Mouse (Mus musculus): ENCODE measurements around the gene Vwa8.

The Vwa8 gene

DNA sequence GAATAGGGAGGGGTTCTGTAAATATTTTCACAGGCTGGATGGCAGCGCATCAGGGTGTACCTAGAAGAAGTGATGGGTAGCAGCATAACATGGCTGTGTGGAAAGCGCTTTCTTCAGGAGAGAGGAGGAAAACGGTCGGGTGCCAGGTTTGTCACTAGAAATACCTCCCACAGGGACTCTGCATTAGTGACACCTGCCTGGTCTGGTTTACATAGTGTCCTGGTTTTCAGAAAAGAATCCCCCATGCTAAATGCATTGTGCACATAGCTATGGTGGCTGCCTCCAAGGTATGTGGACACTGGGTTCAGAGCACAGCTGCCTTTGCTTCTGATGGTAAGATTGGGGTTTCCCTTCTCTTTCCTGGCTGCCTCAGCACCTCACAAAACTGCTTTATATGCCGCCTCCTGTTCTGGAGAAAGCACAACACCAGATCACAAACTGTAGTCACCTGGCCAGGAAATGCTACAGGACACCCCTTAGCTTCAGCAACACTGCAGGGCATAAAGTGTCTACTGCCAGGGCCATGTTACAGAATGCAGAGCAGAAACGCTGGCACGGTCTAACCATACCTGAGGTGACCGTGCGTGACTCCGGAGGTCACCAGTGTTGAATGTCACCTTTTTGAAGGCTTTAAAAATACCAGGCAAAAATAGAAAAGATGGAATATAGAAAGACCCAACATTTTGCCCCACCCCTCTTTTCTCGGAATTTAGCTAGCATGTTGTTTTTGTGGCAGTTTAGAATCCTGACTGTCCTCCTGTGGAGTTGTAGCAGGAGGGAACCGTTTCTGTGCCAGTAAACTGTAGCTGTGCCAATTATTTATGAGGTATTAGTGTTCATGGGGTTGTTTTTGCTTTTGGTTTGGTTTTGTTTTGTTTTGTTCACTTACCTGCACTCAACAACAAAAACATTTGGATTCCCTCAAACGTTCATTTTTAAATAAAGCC lies 295.7 kb downstream of the Vwa8 start:
- no peak for DNase-seq (ENCODE audit: low read depth)

GRCm38 (mm10) chr14:79151711-79152110 lies 302.9 kb downstream of the Vwa8 start:
- DNase-seq (ENCODE audit: low read depth), result no peak

DNA sequence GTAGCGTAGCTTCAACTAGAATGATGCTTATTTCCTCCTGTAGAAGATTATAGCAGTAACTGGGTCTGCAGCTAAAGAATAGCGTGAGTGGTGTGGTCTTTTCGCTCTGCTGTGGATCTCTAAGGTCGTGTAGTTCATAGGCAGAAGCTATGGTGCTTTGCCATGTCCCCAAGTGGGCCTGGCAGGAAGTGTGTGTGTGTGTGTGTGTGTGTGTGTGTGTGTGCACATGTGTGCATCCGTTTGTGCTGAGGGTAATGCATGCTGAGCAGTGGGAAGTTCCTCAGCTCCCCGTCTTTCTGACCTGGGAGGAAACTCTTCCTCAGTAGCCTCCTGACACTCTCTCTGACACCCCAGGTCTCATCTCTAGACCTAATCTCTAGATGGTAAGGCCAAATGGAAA lies 305.0 kb downstream of the Vwa8 start:
- no peak for DNase-seq (ENCODE audit: low read depth)

- DNase-seq (ENCODE audit: low read depth), result no peak
These were observed 306.1 kb downstream of the Vwa8 start for GRCm38 (mm10) chr14:79154961-79155360.

- no peak for DNase-seq (ENCODE audit: low read depth)
These were observed 307.9 kb downstream of the Vwa8 start for GRCm38 (mm10) chr14:79156526-79157411.

DNA sequence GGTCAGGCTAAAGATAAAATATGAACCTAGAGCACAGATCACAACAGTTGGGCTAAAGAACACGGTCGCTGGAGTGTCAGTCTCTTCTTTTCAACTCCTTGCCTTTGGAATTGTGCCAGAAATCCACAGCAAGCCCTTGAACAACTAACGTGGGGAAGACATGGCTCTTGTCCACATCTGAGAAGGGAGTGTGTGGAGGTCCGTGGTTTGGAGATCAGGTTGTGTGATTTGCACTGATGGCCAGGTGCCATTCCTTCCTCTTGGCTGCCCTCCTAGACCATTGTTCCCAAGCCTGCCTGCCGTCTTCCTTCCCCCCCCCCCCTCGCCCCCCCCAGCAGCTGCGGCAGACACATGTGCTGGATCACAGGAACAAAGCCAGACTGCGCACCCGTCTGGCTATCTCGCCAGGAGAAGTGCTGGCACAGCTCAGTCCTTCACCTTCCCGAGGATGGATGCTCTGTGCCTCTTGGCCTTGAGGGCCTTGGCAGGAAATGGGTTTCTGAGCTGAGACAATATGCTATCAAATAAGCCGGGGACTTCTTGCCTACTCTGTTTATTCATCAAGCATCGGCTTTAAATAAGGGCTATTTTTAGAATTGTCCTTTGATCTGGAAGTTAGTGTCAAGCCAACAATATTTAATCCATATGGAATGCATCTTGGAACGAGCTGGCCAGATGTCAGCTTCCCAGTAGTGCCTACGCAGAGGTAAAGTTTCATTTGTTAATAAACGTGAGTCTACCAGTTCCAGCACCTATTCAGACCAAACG lies 308.8 kb downstream of the Vwa8 start:
- DNase-seq (ENCODE audit: low read depth), result no peak

GRCm38 (mm10) chr14:79158219-79158521 lies 309.3 kb downstream of the Vwa8 start:
- no peak for DNase-seq (ENCODE audit: low read depth)

DNA sequence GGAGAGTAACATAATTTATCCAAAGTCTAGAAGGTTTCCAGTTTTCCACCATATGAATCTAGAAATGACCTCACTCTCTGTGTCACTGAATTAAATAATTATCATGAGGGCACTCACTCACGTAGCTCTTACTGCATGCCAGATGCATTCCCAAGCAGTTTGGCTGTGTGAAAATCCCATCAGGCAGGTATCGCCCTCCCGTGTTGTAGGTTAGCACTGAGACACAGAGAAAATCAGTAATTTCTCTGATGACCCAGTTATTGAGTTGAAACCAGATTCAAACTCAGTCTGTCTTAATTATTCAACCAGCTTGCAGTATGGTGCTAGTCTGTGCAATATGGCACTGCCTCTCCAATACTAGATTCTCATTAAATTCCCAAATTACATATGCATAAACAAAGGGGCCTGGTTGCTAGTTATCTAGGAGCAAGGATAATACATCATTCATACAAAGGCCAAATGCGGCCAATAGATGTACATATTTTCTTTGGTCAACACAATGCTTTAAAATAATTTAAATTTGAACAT lies 309.9 kb downstream of the Vwa8 start:
- no peak for DNase-seq (ENCODE audit: low read depth)

DNA sequence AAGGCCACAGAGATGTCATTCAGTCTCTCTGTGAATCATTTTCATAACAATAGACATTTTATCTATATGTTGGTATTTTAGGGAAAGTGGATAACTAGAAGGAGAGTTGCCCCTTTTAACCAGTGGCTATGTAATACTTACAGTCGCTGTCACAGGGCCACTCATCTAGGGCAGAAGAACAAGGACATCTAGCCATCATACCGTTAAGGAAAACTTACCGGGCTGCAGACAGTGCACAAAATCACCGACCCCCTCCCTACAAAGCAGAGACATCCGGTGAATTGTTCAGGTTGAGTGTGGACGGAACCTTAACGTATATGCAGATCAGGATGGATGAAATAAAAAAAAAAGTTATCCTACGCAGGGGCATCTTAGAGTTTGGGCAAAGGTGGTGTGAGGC lies 310.6 kb downstream of the Vwa8 start:
- no peak for DNase-seq (ENCODE audit: low read depth)

DNA sequence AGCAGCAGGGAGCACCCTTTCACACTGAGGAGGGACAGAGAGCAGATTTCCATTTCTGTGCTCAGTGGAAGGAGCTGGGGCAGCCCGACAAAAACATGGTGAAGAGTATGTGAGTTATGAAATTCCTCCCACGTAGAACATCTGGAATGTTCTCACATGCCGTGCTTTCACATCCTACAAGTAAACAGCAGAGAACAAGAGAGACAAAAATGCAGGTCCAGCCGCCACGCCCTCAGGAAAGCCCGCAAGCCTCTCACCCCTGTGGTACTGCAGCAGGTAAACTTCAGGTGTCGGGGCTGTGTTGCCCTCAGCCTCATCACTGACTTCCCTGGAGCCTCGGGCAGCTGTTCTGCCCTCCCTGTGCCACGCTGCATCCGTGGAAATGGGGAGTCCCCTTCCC lies 311.6 kb downstream of the Vwa8 start:
- no peak for DNase-seq (ENCODE audit: low read depth)

GRCm38 (mm10) chr14:79160966-79161365 lies 312.1 kb downstream of the Vwa8 start:
- no peak for DNase-seq (ENCODE audit: low read depth)

GRCm38 (mm10) chr14:79161741-79162140 lies 312.9 kb downstream of the Vwa8 start:
- DNase-seq (ENCODE audit: low read depth), result no peak

- no peak for DNase-seq (ENCODE audit: low read depth)
These were observed 313.8 kb downstream of the Vwa8 start for GRCm38 (mm10) chr14:79162678-79163077.

DNA sequence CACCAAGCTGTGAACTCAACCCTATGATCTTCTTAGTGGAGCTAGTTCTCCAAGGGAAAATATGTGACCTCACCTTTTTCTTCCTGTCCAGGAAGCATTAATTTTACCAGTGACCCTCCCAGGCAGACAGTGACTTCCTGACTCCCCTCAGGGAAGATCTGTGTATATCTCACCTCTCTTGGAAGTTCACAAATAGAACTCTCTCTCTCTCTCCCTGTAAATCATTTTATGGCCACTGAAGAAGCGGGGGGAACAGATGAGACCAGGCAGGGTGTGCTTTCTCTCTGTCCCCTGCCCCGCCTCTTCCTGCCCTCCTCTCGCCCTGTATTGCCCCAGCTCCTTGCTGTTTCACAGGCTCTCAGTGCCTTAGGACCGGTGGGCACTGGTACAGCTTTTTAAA lies 315.5 kb downstream of the Vwa8 start:
- DNase-seq (ENCODE audit: low read depth), result no peak

DNA sequence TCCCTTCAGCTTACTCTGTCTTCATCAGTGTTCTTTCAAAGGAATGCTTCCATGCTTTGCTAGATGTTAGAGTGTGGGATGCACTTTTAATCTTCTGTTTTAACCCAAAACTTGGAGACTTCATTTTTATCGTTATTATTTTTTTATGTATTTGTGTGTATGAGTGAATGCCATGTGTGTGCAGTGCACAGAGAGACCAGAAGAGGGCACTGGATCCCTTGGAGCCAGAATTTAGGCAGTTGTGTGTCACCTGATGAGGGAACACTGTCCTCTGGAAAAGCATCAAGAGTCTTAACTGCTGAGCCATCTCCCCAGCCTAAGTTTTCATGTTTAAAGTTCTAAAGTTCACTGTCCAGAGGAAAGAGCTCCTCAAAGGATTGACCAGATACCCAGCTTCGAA lies 316.1 kb downstream of the Vwa8 start:
- DNase-seq (ENCODE audit: low read depth), result no peak

- no peak for DNase-seq (ENCODE audit: low read depth)
These were observed 325.7 kb downstream of the Vwa8 start for GRCm38 (mm10) chr14:79174526-79174925.

DNA sequence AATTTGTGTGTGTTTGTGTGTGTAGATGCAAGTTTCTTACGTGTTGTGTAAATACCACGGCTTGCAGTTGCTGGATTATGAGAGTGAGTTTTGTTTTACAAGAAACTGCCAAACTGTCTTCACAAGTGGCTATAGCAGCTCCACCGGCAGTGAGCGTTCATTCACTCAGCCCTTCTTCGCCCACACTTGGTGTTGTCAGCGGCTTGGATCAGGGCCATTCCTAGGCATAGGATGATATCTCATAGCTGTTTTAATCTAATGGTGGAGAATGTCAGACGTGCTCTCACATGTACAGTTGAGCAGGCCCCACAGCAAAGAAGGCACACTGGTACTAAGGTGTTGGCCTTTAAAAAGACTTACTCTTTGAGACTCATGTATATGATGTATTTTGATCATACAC lies 328.9 kb downstream of the Vwa8 start:
- no peak for DNase-seq (ENCODE audit: low read depth)

DNA sequence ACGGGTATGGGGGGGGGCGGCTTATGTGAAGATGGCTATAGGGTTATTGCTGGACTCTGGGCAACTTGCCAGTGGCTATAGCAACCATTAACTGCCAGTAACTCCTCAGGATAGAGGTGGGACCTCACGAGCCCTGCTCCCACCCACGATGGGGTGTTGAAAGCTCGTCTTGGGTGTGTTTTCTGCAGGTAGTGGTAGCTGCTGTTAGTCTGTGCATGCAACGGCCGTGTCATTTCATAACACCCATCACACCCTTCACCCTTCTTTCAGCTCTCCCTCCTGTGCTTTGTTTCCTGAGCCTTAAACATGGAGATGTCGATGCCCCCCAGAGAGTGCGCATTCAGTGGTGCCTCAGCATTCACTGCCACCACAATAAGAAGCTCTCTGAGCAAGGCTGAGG lies 329.4 kb downstream of the Vwa8 start:
- DNase-seq (ENCODE audit: low read depth), result no peak

- no peak for DNase-seq (ENCODE audit: low read depth)
These were observed 331.4 kb downstream of the Vwa8 start for GRCm38 (mm10) chr14:79180078-79180730.

GRCm38 (mm10) chr14:79181748-79182147 lies 332.9 kb downstream of the Vwa8 start:
- DNase-seq (ENCODE audit: low read depth), result no peak

DNA sequence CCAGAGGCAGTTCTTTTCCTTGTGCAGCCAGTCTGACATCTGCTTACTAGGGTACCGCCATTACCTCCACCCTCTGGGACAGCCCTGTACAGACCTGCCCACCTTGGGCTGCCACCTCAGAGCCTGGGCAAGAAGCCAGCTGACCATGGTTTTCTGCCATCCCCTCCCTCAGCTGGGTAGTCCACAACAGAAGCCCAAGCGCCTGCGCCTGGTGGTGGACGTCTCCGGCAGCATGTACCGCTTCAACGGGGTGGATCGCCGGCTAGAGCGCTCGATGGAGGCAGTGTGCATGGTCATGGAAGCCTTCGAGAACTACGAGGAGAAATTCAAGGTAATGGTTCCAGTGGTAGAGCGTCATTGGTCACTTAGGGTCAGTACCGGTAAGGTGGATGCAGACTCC lies 333.9 kb downstream of the Vwa8 start:
- no peak for DNase-seq (ENCODE audit: low read depth)

GRCm38 (mm10) chr14:79183261-79183660 lies 334.4 kb downstream of the Vwa8 start:
- no peak for DNase-seq (ENCODE audit: low read depth)
